Mouse (Mus musculus) forebrain, embryonic 15.5 days (tissue): Measurements from ENCODE around the gene Fdxacb1. TPM values are rescaled to one million over a fixed set of nuclear protein-coding genes. Genes with fewer than 3 reads are reported as not detected.

Experiments
- ATAC-seq: fragments of 200-750 bp; cut with Nextera tagmentation; replicated peaks from 2 replicates; pipeline ENCODE4 v1.8.0; 2017; ENCODE audit warnings: mild to moderate bottlenecking, moderate TSS enrichment, moderate library complexity
- H3K27ac ChIP-seq: fragments of 300-500 bp; sonication (generic); replicated peaks from 2 replicates; pipeline ENCODE4 v1.5.1; 2015; ENCODE audit warnings: mild to moderate bottlenecking, inconsistent platforms
- H3K27me3 ChIP-seq: fragments of 300-500 bp; sonication (generic); 2 replicates; pipeline ENCODE4 v1.6.1; 2015; ENCODE audit warnings: inconsistent platforms
- H3K36me3 ChIP-seq: fragments of 300-500 bp; sonication (generic); 2 replicates; pipeline ENCODE4 v1.6.1; 2015; ENCODE audit warnings: mild to moderate bottlenecking, inconsistent platforms
- H3K4me1 ChIP-seq: fragments of 300-500 bp; sonication (generic); 2 replicates; pipeline ENCODE4 v1.6.1; 2015; ENCODE audit warnings: inconsistent platforms
- H3K4me2 ChIP-seq: fragments of 300-500 bp; sonication (generic); replicated peaks from 2 replicates; pipeline ENCODE4 v1.6.1; 2015; ENCODE audit warnings: mild to moderate bottlenecking, inconsistent platforms
- H3K4me3 ChIP-seq: fragments of 300-500 bp; sonication (generic); 2 replicates; pipeline ENCODE4 v1.5.1; 2015; ENCODE audit warnings: mild to moderate bottlenecking, inconsistent platforms
- H3K9ac ChIP-seq: fragments of 300-500 bp; sonication (generic); replicated peaks from 2 replicates; pipeline ENCODE4 v1.6.1; 2015; ENCODE audit warnings: mild to moderate bottlenecking, inconsistent platforms
- H3K9me3 ChIP-seq: fragments of 300-500 bp; sonication (generic); 2 replicates; pipeline ENCODE4 v1.6.1; 2016; ENCODE audit warnings: inconsistent platforms
- WGBS: fragments of 180-500 bp; shearing (Covaris S2); methylation state at CpG from one replicate; pipeline ENCODE4 v1.1.7; 2015; ENCODE audit warnings: mixed read lengths; 5-methylcytosine and 5-hydroxymethylcytosine counted together
- polyA plus RNA-seq: library from polyadenylated mRNA; unstranded; fragments of >200 nt; fragmentation: Nextera tagmentation; extraction: Ambion mirVana; gene quantifications from 2 replicates; pipeline ENCODE4 v1.2.1, GENCODE M21; 2015

The Fdxacb1 gene
- 10.9 and 11.0 TPM in 2 replicates for polyA plus RNA-seq

- Histone ChIP-seq H3K4me2 (peak within 1 kb of the TSS; percentile 76), H3K4me1 (peaks cover 21% of the 10 kb centered on the region; the same call in 1 of the 2 replicates), H3K9ac (peak within 1 kb of the TSS; percentile 76), H3K9me3 (no peaks in the 10 kb centered on the region), H3K4me3 (peak within 1 kb of the TSS; percentile 71), H3K27me3 (no peaks in the 10 kb centered on the region), H3K36me3 (0 out of 2 replicates have a peak, but pooled peaks cover 3% of the 10 kb centered on the region), H3K27ac (peak within 1 kb of the TSS; percentile 95)
- WGBS = 4% methylated on average over 59 of the region's 59 CpGs
- ATAC-seq = peak; percentile 95
Observed at GRCm38 (mm10) chr9:50768107-50769002, at the start of gene Fdxacb1. Gene Fdxacb1, plus strand, starts transcription at chr9:50768236.

GRCm38 (mm10) chr9:50718878-50719277 lies 49.2 kb upstream of the Fdxacb1 start:
- no peak overlapping the region for H3K4me2 ChIP-seq
- no peak for ATAC-seq
- H3K9ac ChIP-seq = no peak overlapping the region
- no peaks in the 10 kb centered on the region for H3K36me3 ChIP-seq
- H3K4me3 ChIP-seq = no peak overlapping the region
- H3K27ac ChIP-seq = no peak overlapping the region
- H3K9me3 ChIP-seq = no peaks in the 10 kb centered on the region
- H3K4me1 ChIP-seq = peaks cover 23% of the 10 kb centered on the region
- no peaks in the 10 kb centered on the region for H3K27me3 ChIP-seq
- 82% methylated on average over 4 of the region's 4 CpGs for WGBS

GRCm38 (mm10) chr9:50721061-50721460 lies 47.0 kb upstream of the Fdxacb1 start:
- 51% methylated on average over 12 of the region's 12 CpGs for WGBS

GRCm38 (mm10) chr9:50722451-50722911 lies 45.6 kb upstream of the Fdxacb1 start:
- no peak overlapping the region for H3K9ac ChIP-seq
- peak overlapping the region; percentile 77 for H3K27ac ChIP-seq
- H3K4me1 ChIP-seq = peaks cover 59% of the 10 kb centered on the region
- peak; percentile 54; the same call in 1 of the 2 replicates for ATAC-seq
- WGBS = 27% methylated on average over 8 of the region's 8 CpGs
- no peaks in the 10 kb centered on the region for H3K9me3 ChIP-seq
- H3K4me2 ChIP-seq = peak overlapping the region; percentile 35; the same call in 1 of the 2 replicates
- no peak overlapping the region for H3K4me3 ChIP-seq
- no peaks in the 10 kb centered on the region for H3K36me3 ChIP-seq
- no peaks in the 10 kb centered on the region for H3K27me3 ChIP-seq

More at GRCm38 (mm10) chr9:50721061-50721460, 47.0 kb upstream of the Fdxacb1 start:
- H3K36me3 ChIP-seq = no peaks in the 10 kb centered on the region
- H3K9ac ChIP-seq = no peak overlapping the region
- no peak overlapping the region for H3K27ac ChIP-seq
- H3K4me2 ChIP-seq = no peak overlapping the region
- H3K27me3 ChIP-seq = no peaks in the 10 kb centered on the region
- peaks cover 44% of the 10 kb centered on the region for H3K4me1 ChIP-seq
- ATAC-seq = no peak
- no peak overlapping the region for H3K4me3 ChIP-seq
- no peaks in the 10 kb centered on the region for H3K9me3 ChIP-seq

- H3K4me1 ChIP-seq = peaks cover 63% of the 10 kb centered on the region
- no peak for ATAC-seq
- H3K9me3 ChIP-seq = no peaks in the 10 kb centered on the region
- peak overlapping the region; percentile 35 for H3K4me2 ChIP-seq
- WGBS = 23% methylated on average over 7 of the region's 7 CpGs
- H3K27me3 ChIP-seq = no peaks in the 10 kb centered on the region
- no peak overlapping the region for H3K9ac ChIP-seq
- no peaks in the 10 kb centered on the region for H3K36me3 ChIP-seq
- H3K27ac ChIP-seq = peak overlapping the region; percentile 77
- peak overlapping the region; percentile 0; the same call in 1 of the 2 replicates for H3K4me3 ChIP-seq
Observed at GRCm38 (mm10) chr9:50723406-50723805, 44.6 kb upstream of the Fdxacb1 start.

GRCm38 (mm10) chr9:50724147-50724546 lies 43.9 kb upstream of the Fdxacb1 start:
- no peak overlapping the region for H3K4me3 ChIP-seq
- no peaks in the 10 kb centered on the region for H3K27me3 ChIP-seq
- H3K9me3 ChIP-seq = no peaks in the 10 kb centered on the region
- H3K27ac ChIP-seq = peak overlapping the region; percentile 77
- peak overlapping the region; percentile 78; the same call in 1 of the 2 replicates for H3K4me2 ChIP-seq
- H3K4me1 ChIP-seq = peaks cover 68% of the 10 kb centered on the region
- WGBS = 76% methylated on average over 2 of the region's 2 CpGs
- no peaks in the 10 kb centered on the region for H3K36me3 ChIP-seq
- H3K9ac ChIP-seq = peak overlapping the region; percentile 20; the same call in 1 of the 2 replicates
- no peak for ATAC-seq

GRCm38 (mm10) chr9:50724661-50725330 lies 43.2 kb upstream of the Fdxacb1 start:
- Histone ChIP-seq H3K9ac (no peak overlapping the region), H3K27ac (peak overlapping the region; percentile 77)

GRCm38 (mm10) chr9:50725921-50726590 lies 42.0 kb upstream of the Fdxacb1 start:
- Histone ChIP-seq H3K9ac (peak overlapping the region; percentile 26; the same call in 1 of the 2 replicates), H3K9me3 (no peaks in the 10 kb centered on the region), H3K27ac (peak overlapping the region; percentile 71), H3K4me2 (peak overlapping the region; percentile 78), H3K27me3 (no peaks in the 10 kb centered on the region), H3K4me1 (peaks cover 67% of the 10 kb centered on the region), H3K36me3 (no peaks in the 10 kb centered on the region), H3K4me3 (peak overlapping the region; percentile 57)
- 20% methylated on average over 8 of the region's 8 CpGs for WGBS
- no peak for ATAC-seq

More at GRCm38 (mm10) chr9:50724661-50725330, 43.2 kb upstream of the Fdxacb1 start:
- Histone ChIP-seq H3K36me3 (no peaks in the 10 kb centered on the region), H3K4me3 (no peak overlapping the region), H3K4me2 (peak overlapping the region; percentile 78), H3K4me1 (peaks cover 68% of the 10 kb centered on the region), H3K27me3 (no peaks in the 10 kb centered on the region), H3K9me3 (no peaks in the 10 kb centered on the region)
- WGBS = 22% methylated on average over 3 of the region's 3 CpGs
- ATAC-seq = no peak

- Histone ChIP-seq H3K9ac (peak overlapping the region; percentile 57), H3K4me2 (peak overlapping the region; percentile 78), H3K4me3 (peak overlapping the region; percentile 57), H3K9me3 (no peaks in the 10 kb centered on the region), H3K4me1 (peaks cover 60% of the 10 kb centered on the region), H3K27me3 (no peaks in the 10 kb centered on the region), H3K27ac (peak overlapping the region; percentile 87), H3K36me3 (no peaks in the 10 kb centered on the region)
- 3% methylated on average over 30 of the region's 30 CpGs for WGBS
- peak; percentile 27 for ATAC-seq
Observed at GRCm38 (mm10) chr9:50727171-50727924, 40.7 kb upstream of the Fdxacb1 start.

GRCm38 (mm10) chr9:50727925-50728651 lies 39.9 kb upstream of the Fdxacb1 start:
- H3K4me1 ChIP-seq = peaks cover 60% of the 10 kb centered on the region
- no peaks in the 10 kb centered on the region for H3K36me3 ChIP-seq
- peak overlapping the region; percentile 57 for H3K9ac ChIP-seq
- H3K4me2 ChIP-seq = peak overlapping the region; percentile 78
- peak overlapping the region; percentile 57 for H3K4me3 ChIP-seq
- peak; percentile 98 for ATAC-seq
- WGBS = under 1% methylated on average over 45 of the region's 45 CpGs
- no peaks in the 10 kb centered on the region for H3K9me3 ChIP-seq
- peak overlapping the region; percentile 87 for H3K27ac ChIP-seq
- no peaks in the 10 kb centered on the region for H3K27me3 ChIP-seq
